Mouse (Mus musculus) liver, embryonic 14.5 days (tissue): Measurements from ENCODE around the gene A730071L15Rik. TPM values are rescaled to one million over a fixed set of nuclear protein-coding genes. Genes with fewer than 3 reads are reported as not detected.
A peak's percentile ranks its signal among the peaks of the same experiment; 100 is the strongest.

ENCODE experiments used
- ATAC-seq: fragments of 200-750 bp; cut with Nextera tagmentation; 2 replicates; pipeline ENCODE4 v1.8.0; 2017; ENCODE audit warnings: moderate number of reproducible peaks, mild to moderate bottlenecking, moderate library complexity; ENCODE audit not compliant: insufficient read depth
- DNase-seq, 3 experiments: peaks; one replicate each; pipeline ENCODE4 v3.0.0-alpha.2; 2012 to 2013; ENCODE audit warnings: low read depth in 3 of 3, low spot score in 3 of 3
- H3K27ac ChIP-seq: fragments of 300-500 bp; sonication (generic); 2 replicates; pipeline ENCODE4 v1.5.1; 2014; ENCODE audit warnings: moderate library complexity, mild to moderate bottlenecking, control low read depth, inconsistent platforms
- H3K27me3 ChIP-seq: fragments of 300-500 bp; sonication (generic); 2 replicates; pipeline ENCODE4 v1.6.1; 2014; ENCODE audit warnings: mild to moderate bottlenecking, low read length, moderate library complexity; ENCODE audit not compliant: control insufficient read depth, insufficient read depth
- H3K36me3 ChIP-seq: fragments of 300-500 bp; sonication (generic); replicated peaks from 2 replicates; pipeline ENCODE4 v1.6.1; 2014; ENCODE audit warnings: low read depth; ENCODE audit not compliant: control insufficient read depth, insufficient read depth
- H3K4me1 ChIP-seq, 2 experiments: fragments of 200-500 bp in 1 of 2; fragments of 300-500 bp in 1 of 2; sonication (generic) in 1 of 2; replicated peaks; 2 replicates each; pipeline ENCODE4 v1.6.1; 2012 to 2014; ENCODE audit warnings: antibody characterized with exemption in 1 of 2, inconsistent platforms in 1 of 2, low read length in 1 of 2; ENCODE audit not compliant: control insufficient read depth in 2 of 2, insufficient read depth in 2 of 2
- H3K4me2 ChIP-seq: fragments of 300-500 bp; sonication (generic); 2 replicates; pipeline ENCODE4 v1.6.1; 2014; ENCODE audit warnings: low read depth, mild to moderate bottlenecking, control low read depth, moderate library complexity
- H3K4me3 ChIP-seq, 2 experiments: fragments of 200-500 bp in 1 of 2; fragments of 300-500 bp in 1 of 2; sonication (generic) in 1 of 2; 2 replicates each; pipeline ENCODE4 v1.5.1; 2012 to 2014; ENCODE audit warnings: low read depth in 2 of 2, low read length in 2 of 2, mild to moderate bottlenecking in 2 of 2, control low read depth in 1 of 2, inconsistent platforms in 1 of 2, moderate library complexity in 1 of 2; ENCODE audit not compliant: insufficient read depth in 1 of 2
- H3K9ac ChIP-seq: fragments of 300-500 bp; sonication (generic); replicated peaks from 2 replicates; pipeline ENCODE4 v1.6.1; 2014; ENCODE audit warnings: mild to moderate bottlenecking, control low read depth, moderate library complexity
- H3K9me3 ChIP-seq: fragments of 300-500 bp; sonication (generic); 2 replicates; pipeline ENCODE4 v1.6.1; 2016; ENCODE audit warnings: low read length, mixed read lengths; ENCODE audit not compliant: control insufficient read depth
- CTCF ChIP-seq: IDR thresholded peaks from 2 replicates; pipeline ENCODE4 v1.5.1; 2016; ENCODE audit warnings: antibody characterized with exemption, low read depth, control low read depth
- EP300 ChIP-seq: IDR thresholded peaks from 2 replicates; pipeline ENCODE4 v1.6.1; 2016; ENCODE audit warnings: antibody characterized with exemption, low read depth
- WGBS: fragments of 180-500 bp; shearing (Covaris S2); extraction: QIAGEN DNeasy Blood & Tissue Kit; methylation state at CpG from one replicate; pipeline ENCODE4 v1.1.7; 2014; ENCODE audit not compliant: insufficient replicate concordance; 5-methylcytosine and 5-hydroxymethylcytosine counted together
- polyA plus RNA-seq, 2 experiments: library from polyadenylated mRNA; depleted of rRNA in 1 of 2; stranded (reverse) in 1 of 2; unstranded in 1 of 2; fragments of >200 nt; fragmentation: Nextera tagmentation in 1 of 2; extraction: Ambion mirVana in 1 of 2; gene quantifications; 2 replicates each; pipeline versions ENCODE4 v1.2.1 to v1.2.3; 2012 to 2014

A730071L15Rik gene
- polyA plus RNA-seq, 2 experiments, result 0.04 TPM; not detected in 1

- Histone ChIP-seq H3K9ac (no peak overlapping the region), H3K27ac (no peak overlapping the region), H3K4me3 (no peak overlapping the region), H3K9me3 (no peaks in the 10 kb centered on the region), H3K27me3 (no peaks in the 10 kb centered on the region), H3K4me2 (no peak overlapping the region), H3K36me3 (no peaks in the 10 kb centered on the region), H3K4me1 (peaks cover 8 to 29% of the 10 kb centered on the region in 2 experiments; a peak in 3 of 4 replicates)
- ATAC-seq, result no peak
- no peak for TF ChIP-seq EP300
- 0 out of 2 replicates have a peak, but pooled peaks have one; percentile 27 for TF ChIP-seq CTCF
- DNase-seq, result no peak
- 57% methylated on average over 6 of the region's 6 CpGs for WGBS
Measured at GRCm38 (mm10) chr11:6180811-6181399, 18.9 kb upstream of the A730071L15Rik start.

GRCm38 (mm10) chr11:6183246-6183645 is 16.6 kb upstream of the A730071L15Rik start:
- H3K27me3 ChIP-seq, result no peaks in the 10 kb centered on the region
- no peak for TF ChIP-seq CTCF
- no peak for TF ChIP-seq EP300
- H3K36me3 ChIP-seq, result no peaks in the 10 kb centered on the region
- no peak overlapping the region for H3K9ac ChIP-seq
- peaks cover 8 to 27% of the 10 kb centered on the region in 2 experiments; a peak in 3 of 4 replicates for H3K4me1 ChIP-seq
- H3K9me3 ChIP-seq, result no peaks in the 10 kb centered on the region
- DNase-seq (no peak), ATAC-seq (no peak)
- H3K27ac ChIP-seq, result no peak overlapping the region
- no peak overlapping the region for H3K4me3 ChIP-seq
- 55% methylated on average over 2 of the region's 2 CpGs for WGBS
- no peak overlapping the region for H3K4me2 ChIP-seq

- Histone ChIP-seq H3K27me3 (no peaks in the 10 kb centered on the region), H3K9ac (0 out of 2 replicates have a peak overlapping the region, but pooled peaks have one; percentile 14), H3K4me2 (peak overlapping the region; percentile 33), H3K4me3 (no peak overlapping the region), H3K4me1 (peaks cover 6 to 21% of the 10 kb centered on the region in 2 experiments; a peak in 3 of 4 replicates), H3K9me3 (no peaks in the 10 kb centered on the region), H3K36me3 (no peaks in the 10 kb centered on the region), H3K27ac (peak overlapping the region; percentile 22)
- WGBS, result 18% methylated on average over 11 of the region's 11 CpGs
- TF ChIP-seq CTCF, result no peak
- no peak for TF ChIP-seq EP300
- DNase-seq (peak in 1 of 3 experiments; percentile 54), ATAC-seq (peak; percentile 75)
Measured at GRCm38 (mm10) chr11:6184202-6184935, 15.5 kb upstream of the A730071L15Rik start.

- TF ChIP-seq EP300 (no peak), CTCF (no peak)
- Histone ChIP-seq H3K36me3 (peaks cover 5% of the 10 kb centered on the region), H3K9me3 (no peaks in the 10 kb centered on the region), H3K9ac (no peak overlapping the region), H3K4me3 (no peak overlapping the region), H3K4me2 (no peak overlapping the region), H3K4me1 (peaks cover 6 to 16% of the 10 kb centered on the region in 2 experiments; a peak in 3 of 4 replicates), H3K27me3 (no peaks in the 10 kb centered on the region), H3K27ac (no peak overlapping the region)
- ATAC-seq (no peak), DNase-seq (no peak)
- WGBS, result 80% methylated on average over 3 of the region's 3 CpGs
Measured at GRCm38 (mm10) chr11:6187399-6187798, 12.4 kb upstream of the A730071L15Rik start.

- ATAC-seq, result peak; percentile 32; the same call in 1 of the 2 replicates
- no peak overlapping the region for H3K4me2 ChIP-seq
- DNase-seq, result peak; percentile 46 to 52 (median 48)
- peaks cover 6 to 14% of the 10 kb centered on the region in 2 experiments; a peak in 3 of 4 replicates for H3K4me1 ChIP-seq
- H3K27me3 ChIP-seq, result no peaks in the 10 kb centered on the region
- peaks cover 10% of the 10 kb centered on the region for H3K36me3 ChIP-seq
- no peak overlapping the region for H3K27ac ChIP-seq
- no peak overlapping the region for H3K9ac ChIP-seq
- TF ChIP-seq CTCF (peak; percentile 96), EP300 (no peak)
- WGBS, result 8% methylated on average over 2 of the region's 2 CpGs
- H3K9me3 ChIP-seq, result no peaks in the 10 kb centered on the region
- no peak overlapping the region for H3K4me3 ChIP-seq
Measured at GRCm38 (mm10) chr11:6187878-6188277, 12.0 kb upstream of the A730071L15Rik start.
